Mouse (Mus musculus): Measurements from ENCODE around the gene Ranbp1.

DNA sequence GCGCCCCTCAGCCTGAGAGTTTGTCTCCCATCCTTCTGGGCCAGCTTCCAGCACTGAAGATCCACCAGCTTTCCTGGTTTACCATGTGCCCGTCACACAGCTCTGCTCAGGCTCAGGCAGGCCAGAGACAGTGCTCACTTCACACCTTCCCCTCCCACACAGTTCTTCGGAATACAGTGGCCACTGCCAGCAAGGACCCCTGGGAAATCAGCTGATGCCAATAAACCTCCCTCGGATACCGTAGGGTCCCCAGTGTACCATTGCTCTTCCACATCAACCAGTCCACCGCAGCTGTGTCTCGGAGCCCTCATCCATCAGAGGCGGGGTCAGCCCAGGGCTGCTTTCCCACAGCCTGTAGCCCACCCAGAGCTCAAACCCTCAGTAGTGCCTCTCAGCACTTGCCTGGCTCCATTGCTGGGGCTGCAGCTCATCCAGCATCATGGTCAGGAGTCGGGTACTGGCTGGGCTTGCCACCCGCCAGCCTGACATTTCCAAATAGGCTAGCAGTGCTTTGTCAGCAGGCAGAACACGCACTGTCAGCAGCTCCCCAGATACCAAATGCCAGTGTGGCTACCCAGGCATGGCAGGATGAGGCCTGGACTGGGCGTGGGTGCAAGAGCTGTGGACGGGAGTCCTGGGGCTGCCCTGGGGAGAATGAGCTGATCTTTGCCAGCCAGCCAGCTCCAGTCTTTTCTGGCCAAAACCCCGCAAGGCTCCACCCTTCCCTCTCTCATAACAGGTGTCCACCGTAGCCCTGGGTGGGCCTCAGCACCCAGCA is 54.1 kb downstream of the Ranbp1 start:
- TF ChIP-seq CTCF (IDR thresholded peaks at IDR 0.05; ENCODE audit: low read depth, low read length) = no peak
- TF ChIP-seq POLR2A (IDR thresholded peaks at IDR 0.05; ENCODE audit: extremely low read depth, insufficient read depth, low read length) = no peak
